Mouse (Mus musculus) liver, embryonic 11.5 days (tissue): ENCODE results near the gene Mical2. TPM values are rescaled to one million over a fixed set of nuclear protein-coding genes. Genes with fewer than 3 reads are reported as not detected.

ENCODE experiments used
- ATAC-seq: fragments of 200-750 bp; cut with Nextera tagmentation; replicated peaks from 2 replicates; pipeline ENCODE4 v1.8.0; 2017; ENCODE audit warnings: moderate number of reproducible peaks, mild to moderate bottlenecking, moderate TSS enrichment, moderate library complexity; ENCODE audit not compliant: low FRiP score
- DNase-seq: peaks from one replicate; pipeline ENCODE4 v3.0.0-alpha.2; 2017; ENCODE audit warnings: low spot score
- H3K27ac ChIP-seq: fragments of 300-500 bp; sonication (generic); 2 replicates; pipeline ENCODE4 v1.5.1; 2014; ENCODE audit warnings: mild to moderate bottlenecking, low read depth, low read length, control low read depth
- H3K27me3 ChIP-seq: fragments of 300-500 bp; sonication (generic); replicated peaks from 2 replicates; pipeline ENCODE4 v1.6.1; 2014; ENCODE audit warnings: low read length, mixed read lengths; ENCODE audit not compliant: control insufficient read depth, insufficient read depth
- H3K36me3 ChIP-seq: fragments of 300-500 bp; sonication (generic); 2 replicates; pipeline ENCODE4 v1.6.1; 2014; ENCODE audit warnings: mild to moderate bottlenecking, low read length, moderate library complexity, mixed read lengths; ENCODE audit not compliant: control insufficient read depth, insufficient read depth
- H3K4me1 ChIP-seq: fragments of 300-500 bp; sonication (generic); replicated peaks from 2 replicates; pipeline ENCODE4 v1.6.1; 2014; ENCODE audit warnings: low read length, mixed read lengths; ENCODE audit not compliant: control insufficient read depth, insufficient read depth
- H3K4me2 ChIP-seq: fragments of 300-500 bp; sonication (generic); 2 replicates; pipeline ENCODE4 v1.6.1; 2014; ENCODE audit warnings: mild to moderate bottlenecking, control low read depth, moderate library complexity
- H3K4me3 ChIP-seq: fragments of 300-500 bp; sonication (generic); 2 replicates; pipeline ENCODE4 v1.5.1; 2014; ENCODE audit warnings: low read depth, low read length, control low read depth
- H3K9ac ChIP-seq: fragments of 300-500 bp; sonication (generic); 2 replicates; pipeline ENCODE4 v1.6.1; 2014; ENCODE audit warnings: low read depth, low read length, control low read depth
- H3K9me3 ChIP-seq: fragments of 300-500 bp; sonication (generic); 2 replicates; pipeline ENCODE4 v1.6.1; 2016; ENCODE audit warnings: low read length, inconsistent platforms, mixed read lengths; ENCODE audit not compliant: control insufficient read depth
- WGBS: fragments of 180-500 bp; shearing (Covaris S2); extraction: QIAGEN DNeasy Blood & Tissue Kit; methylation state at CpG from one replicate; pipeline ENCODE4 v1.1.7; 2014; 5-methylcytosine and 5-hydroxymethylcytosine counted together
- polyA plus RNA-seq: library from polyadenylated mRNA; unstranded; fragments of >200 nt; fragmentation: Nextera tagmentation; extraction: Ambion mirVana; gene quantifications from 2 replicates; pipeline ENCODE4 v1.2.1, GENCODE M21; 2014

Mical2 gene
- polyA plus RNA-seq, 1 experiment from 2014 or later = 9.3 TPM

DNA sequence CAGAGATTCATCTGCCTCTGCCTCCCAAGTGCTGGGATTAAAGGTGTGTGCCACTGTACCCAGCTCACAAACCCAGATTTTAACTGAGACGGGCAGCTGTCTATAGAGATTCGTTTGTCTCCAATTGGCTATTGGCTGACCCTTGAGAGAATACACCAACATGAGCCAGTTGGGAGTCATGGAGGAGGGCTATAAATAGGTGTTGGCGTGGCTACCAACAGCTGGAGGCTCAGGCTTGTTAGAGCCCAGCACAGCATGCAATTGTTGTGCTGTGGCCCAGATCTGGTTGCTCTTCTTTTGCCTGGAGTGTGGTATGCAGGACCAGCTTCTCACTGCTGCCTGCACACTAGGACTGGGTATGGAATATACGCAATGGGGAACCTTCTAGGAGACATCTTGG lies 8.8 kb downstream of the Mical2 start:
- Histone ChIP-seq H3K4me2 (no peak overlapping the region), H3K36me3 (no peaks in the 10 kb centered on the region), H3K27me3 (no peaks in the 10 kb centered on the region), H3K9me3 (no peaks in the 10 kb centered on the region), H3K4me1 (0 out of 2 replicates have a peak, but pooled peaks cover 2% of the 10 kb centered on the region), H3K27ac (no peak overlapping the region), H3K9ac (no peak overlapping the region), H3K4me3 (no peak overlapping the region)
- WGBS = 78% methylated on average over 4 of the region's 4 CpGs
- no peak for ATAC-seq
- no peak for DNase-seq

DNA sequence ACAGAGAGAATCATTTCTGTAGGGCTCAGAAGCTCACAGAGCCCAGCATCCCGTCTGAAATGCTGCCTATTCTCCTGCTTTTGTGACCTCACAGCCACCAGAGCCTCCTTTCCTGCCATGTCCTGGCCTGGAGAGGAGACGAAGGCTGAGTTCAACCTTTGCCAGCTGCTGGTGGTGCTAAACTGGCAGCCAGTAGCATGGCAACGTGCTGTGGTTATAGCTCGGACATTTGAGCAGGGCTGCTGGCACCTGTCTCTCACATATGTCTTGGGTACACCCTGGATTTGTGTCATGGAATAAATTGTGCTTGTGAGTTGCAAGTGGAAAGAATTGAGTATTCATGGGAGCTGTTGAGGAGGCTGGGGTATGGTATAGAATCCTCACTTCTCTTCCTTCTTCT lies 9.8 kb downstream of the Mical2 start:
- Histone ChIP-seq H3K9me3 (no peaks in the 10 kb centered on the region), H3K4me2 (no peak overlapping the region), H3K27ac (no peak overlapping the region), H3K36me3 (no peaks in the 10 kb centered on the region), H3K4me3 (no peak overlapping the region), H3K4me1 (0 out of 2 replicates have a peak, but pooled peaks cover 2% of the 10 kb centered on the region), H3K9ac (no peak overlapping the region), H3K27me3 (no peaks in the 10 kb centered on the region)
- DNase-seq (no peak), ATAC-seq (no peak)
- WGBS = 70% methylated on average over 4 of the region's 4 CpGs

DNA sequence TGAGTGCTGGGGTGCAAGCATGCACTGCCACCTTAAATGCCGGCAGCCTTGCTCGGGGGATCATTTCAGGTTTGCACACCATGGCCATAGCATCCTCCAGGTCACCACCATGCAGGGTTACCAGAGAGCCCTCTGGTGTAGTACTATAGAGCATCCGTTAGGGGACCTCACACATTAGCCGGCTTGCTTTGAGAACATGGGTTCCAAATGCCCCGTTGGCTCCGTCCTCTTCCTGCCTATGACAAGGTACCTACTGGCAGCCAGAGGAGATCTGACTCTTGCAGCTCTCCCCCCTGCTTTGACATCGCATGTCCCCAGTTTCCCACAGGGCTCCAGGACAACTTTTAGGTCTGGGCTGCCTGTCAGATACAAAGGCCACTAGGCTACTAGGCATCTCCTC lies 11.6 kb downstream of the Mical2 start:
- H3K36me3 ChIP-seq = 0 out of 2 replicates have a peak, but pooled peaks cover 4% of the 10 kb centered on the region
- H3K4me3 ChIP-seq = no peak overlapping the region
- H3K4me2 ChIP-seq = no peak overlapping the region
- no peak for DNase-seq
- H3K27me3 ChIP-seq = no peaks in the 10 kb centered on the region
- 84% methylated on average over 7 of the region's 7 CpGs for WGBS
- H3K4me1 ChIP-seq = 0 out of 2 replicates have a peak, but pooled peaks cover 2% of the 10 kb centered on the region
- H3K9ac ChIP-seq = no peak overlapping the region
- H3K27ac ChIP-seq = no peak overlapping the region
- no peak for ATAC-seq
- H3K9me3 ChIP-seq = no peaks in the 10 kb centered on the region

DNA sequence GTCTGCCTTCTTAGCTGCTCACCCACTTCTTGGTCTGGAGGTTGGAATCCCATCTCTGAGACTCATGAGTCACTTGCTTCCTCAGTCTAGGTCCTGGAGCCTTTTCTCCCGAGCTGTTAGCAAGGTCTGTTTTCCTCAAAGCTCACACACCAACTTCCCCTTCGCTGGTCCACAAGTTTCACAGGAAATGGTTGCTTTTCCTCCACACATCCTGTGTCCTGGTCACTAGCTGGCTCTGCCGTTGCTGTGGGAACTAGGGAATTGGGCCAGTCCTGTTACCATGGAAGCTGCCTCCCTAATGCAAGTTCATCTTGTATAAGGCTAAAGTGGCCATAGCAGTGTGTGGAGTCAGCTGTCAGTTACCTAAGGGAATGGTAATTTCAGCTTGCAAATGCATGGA lies 12.2 kb downstream of the Mical2 start:
- Histone ChIP-seq H3K4me3 (no peak overlapping the region), H3K27ac (no peak overlapping the region), H3K4me1 (0 out of 2 replicates have a peak, but pooled peaks cover 2% of the 10 kb centered on the region), H3K4me2 (no peak overlapping the region), H3K27me3 (no peaks in the 10 kb centered on the region), H3K36me3 (0 out of 2 replicates have a peak, but pooled peaks cover 4% of the 10 kb centered on the region), H3K9me3 (no peaks in the 10 kb centered on the region), H3K9ac (no peak overlapping the region)
- no peak for DNase-seq
- WGBS = 37% methylated on average over 3 of the region's 3 CpGs
- no peak for ATAC-seq

DNA sequence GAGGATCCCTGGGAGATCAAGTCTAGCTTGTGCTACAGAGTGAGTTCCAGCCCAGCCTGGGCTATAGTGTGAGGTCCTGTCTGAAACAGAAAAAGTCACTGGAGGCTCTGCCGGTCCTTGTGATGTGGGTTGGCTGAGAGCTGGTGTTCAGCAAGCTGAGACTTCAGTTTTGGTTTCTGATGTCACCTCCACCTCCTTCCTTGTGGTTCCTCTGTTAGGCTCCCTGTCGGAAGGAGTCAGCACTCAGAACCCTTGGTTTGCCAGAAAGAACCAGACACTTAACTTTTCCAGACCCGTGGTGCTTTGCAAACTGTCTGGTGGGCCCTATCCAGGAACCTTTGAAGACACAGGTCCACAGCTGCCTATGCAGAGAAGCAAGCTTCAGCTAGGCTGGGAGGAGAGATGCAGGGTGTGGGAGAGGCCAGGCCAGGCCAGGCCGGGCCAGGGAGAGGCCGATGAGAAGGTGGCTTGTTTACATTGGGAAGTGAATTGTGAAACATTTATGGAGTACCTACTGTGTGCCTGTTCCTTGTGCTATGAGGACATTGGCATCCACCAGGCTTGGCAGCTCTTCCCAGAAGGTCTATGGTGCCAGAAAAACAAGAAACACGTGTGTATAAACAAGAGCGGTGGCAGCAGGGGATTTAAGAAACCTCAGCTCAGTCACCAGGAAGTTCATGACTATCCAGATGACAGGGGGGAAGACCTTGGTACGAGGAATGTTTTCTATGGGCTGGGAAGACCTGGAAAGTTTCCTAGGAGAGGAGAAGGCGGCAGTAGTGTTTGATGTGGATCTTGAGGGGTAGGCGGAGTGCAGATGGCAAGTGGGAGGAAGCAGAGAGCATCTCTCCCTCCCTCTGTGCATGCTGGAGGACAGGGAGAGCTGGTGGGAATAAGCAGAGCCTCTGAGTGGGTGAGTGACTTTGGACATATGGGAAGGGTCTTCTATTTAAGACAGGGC lies 13.4 kb downstream of the Mical2 start:
- 0 out of 2 replicates have a peak, but pooled peaks cover 4% of the 10 kb centered on the region for H3K36me3 ChIP-seq
- 0 out of 2 replicates have a peak, but pooled peaks cover 2% of the 10 kb centered on the region for H3K4me1 ChIP-seq
- no peak overlapping the region for H3K4me3 ChIP-seq
- whole genome bisulfite sequencing = 64% methylated on average over 10 of the region's 10 CpGs
- DNase-seq (no peak), ATAC-seq (no peak)
- H3K27ac ChIP-seq = no peak overlapping the region
- no peak overlapping the region for H3K9ac ChIP-seq
- no peaks in the 10 kb centered on the region for H3K9me3 ChIP-seq
- no peak overlapping the region for H3K4me2 ChIP-seq
- no peaks in the 10 kb centered on the region for H3K27me3 ChIP-seq

DNA sequence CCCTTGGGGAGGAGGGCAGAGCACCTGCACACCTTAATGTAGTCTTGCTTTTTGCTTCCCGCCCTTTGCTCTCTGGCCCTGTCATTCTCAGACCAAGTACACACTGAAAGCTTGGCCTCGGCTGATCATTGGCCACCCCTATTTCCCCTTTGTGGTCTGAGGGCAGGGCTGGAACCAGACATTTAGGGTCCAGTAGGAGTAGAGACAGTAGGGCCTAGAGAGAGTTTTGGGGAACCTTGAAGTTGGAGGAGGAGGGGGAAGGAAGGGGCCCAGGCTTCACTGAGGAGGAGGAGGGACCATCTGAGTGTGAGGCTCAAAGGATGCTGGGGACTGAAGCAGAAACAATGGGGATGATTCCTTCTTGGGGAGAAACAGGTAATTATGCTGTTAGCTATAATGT lies 15.1 kb downstream of the Mical2 start:
- no peak for DNase-seq
- Histone ChIP-seq H3K9me3 (no peaks in the 10 kb centered on the region), H3K36me3 (0 out of 2 replicates have a peak, but pooled peaks cover 4% of the 10 kb centered on the region), H3K9ac (no peak overlapping the region), H3K4me2 (no peak overlapping the region), H3K27ac (no peak overlapping the region), H3K27me3 (no peaks in the 10 kb centered on the region), H3K4me1 (0 out of 2 replicates have a peak, but pooled peaks cover 2% of the 10 kb centered on the region), H3K4me3 (no peak overlapping the region)
- 35% methylated on average over 2 of the region's 2 CpGs for WGBS
- ATAC-seq = no peak

DNA sequence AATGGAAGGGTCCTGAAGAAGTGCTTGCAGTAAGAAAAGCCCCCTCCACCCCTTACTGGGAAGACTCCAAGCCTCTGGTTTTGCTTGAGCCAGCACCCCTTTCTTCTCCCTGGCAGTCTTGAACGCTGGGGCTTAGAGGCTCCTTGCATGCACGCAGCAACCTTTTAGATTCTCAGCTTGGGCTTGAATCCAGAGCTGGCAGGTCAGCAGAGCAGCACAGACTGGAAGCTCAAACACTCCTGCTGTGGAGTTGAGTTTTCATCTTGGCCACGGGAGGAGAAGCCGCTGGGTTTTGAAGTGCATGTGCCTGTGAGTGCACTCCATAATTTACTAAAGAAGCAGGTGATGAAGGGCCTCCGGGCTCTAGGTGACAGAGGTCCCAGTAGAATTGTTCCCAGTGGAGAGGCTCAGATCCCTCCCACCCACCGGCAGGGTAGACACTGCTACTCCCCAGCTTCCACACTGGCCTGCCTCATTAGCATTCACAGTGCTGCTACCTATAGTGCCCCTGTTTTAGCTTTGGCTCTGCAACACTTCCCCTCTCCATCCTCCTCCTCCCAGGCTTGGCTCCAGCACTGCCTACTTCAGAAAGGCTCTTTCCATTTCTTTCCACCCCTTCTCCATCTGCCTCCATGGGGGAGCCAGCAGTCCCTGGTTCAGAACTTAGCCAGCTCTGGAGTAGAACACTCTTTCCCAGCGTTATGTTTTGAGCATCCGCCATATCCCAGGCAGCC lies 15.7 kb downstream of the Mical2 start:
- ATAC-seq (no peak), DNase-seq (no peak)
- Histone ChIP-seq H3K27me3 (no peaks in the 10 kb centered on the region), H3K4me3 (no peak overlapping the region), H3K4me1 (0 out of 2 replicates have a peak, but pooled peaks cover 2% of the 10 kb centered on the region), H3K36me3 (0 out of 2 replicates have a peak, but pooled peaks cover 4% of the 10 kb centered on the region), H3K9ac (no peak overlapping the region), H3K9me3 (no peaks in the 10 kb centered on the region), H3K27ac (no peak overlapping the region), H3K4me2 (no peak overlapping the region)
- 64% methylated on average over 8 of the region's 8 CpGs for WGBS

DNA sequence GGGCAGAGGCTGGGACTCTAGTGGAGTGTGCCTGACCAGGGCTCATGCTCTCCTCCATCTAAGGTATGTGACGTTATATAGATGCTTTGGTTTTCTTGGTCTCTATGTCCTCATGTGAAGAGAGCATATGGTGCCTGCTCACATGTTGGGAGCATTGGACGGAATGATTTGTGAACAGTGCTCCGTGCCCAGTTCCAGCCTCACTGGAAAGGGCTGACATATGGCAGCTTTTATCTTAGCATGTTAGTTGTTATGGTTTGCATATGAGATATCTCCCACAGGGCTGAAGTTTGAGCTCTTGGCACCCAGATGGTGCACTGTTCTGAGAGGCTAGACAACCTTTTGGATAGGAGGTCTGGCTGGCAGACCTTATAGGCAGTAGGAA lies 16.3 kb downstream of the Mical2 start:
- Histone ChIP-seq H3K27ac (no peak overlapping the region), H3K4me2 (no peak overlapping the region), H3K4me1 (0 out of 2 replicates have a peak, but pooled peaks cover 2% of the 10 kb centered on the region), H3K9ac (no peak overlapping the region), H3K27me3 (no peaks in the 10 kb centered on the region), H3K4me3 (no peak overlapping the region), H3K9me3 (no peaks in the 10 kb centered on the region), H3K36me3 (0 out of 2 replicates have a peak, but pooled peaks cover 4% of the 10 kb centered on the region)
- DNase-seq (no peak), ATAC-seq (no peak)
- WGBS = 81% methylated on average over 3 of the region's 3 CpGs
